Mouse (Mus musculus): ENCODE measurements around the gene Nxn. TPM values are rescaled to one million over a fixed set of nuclear protein-coding genes. Genes with fewer than 3 reads are reported as not detected.

Gene Nxn
- polyA plus RNA-seq, 1 experiment from 2014 or later = 41.8 TPM

DNA sequence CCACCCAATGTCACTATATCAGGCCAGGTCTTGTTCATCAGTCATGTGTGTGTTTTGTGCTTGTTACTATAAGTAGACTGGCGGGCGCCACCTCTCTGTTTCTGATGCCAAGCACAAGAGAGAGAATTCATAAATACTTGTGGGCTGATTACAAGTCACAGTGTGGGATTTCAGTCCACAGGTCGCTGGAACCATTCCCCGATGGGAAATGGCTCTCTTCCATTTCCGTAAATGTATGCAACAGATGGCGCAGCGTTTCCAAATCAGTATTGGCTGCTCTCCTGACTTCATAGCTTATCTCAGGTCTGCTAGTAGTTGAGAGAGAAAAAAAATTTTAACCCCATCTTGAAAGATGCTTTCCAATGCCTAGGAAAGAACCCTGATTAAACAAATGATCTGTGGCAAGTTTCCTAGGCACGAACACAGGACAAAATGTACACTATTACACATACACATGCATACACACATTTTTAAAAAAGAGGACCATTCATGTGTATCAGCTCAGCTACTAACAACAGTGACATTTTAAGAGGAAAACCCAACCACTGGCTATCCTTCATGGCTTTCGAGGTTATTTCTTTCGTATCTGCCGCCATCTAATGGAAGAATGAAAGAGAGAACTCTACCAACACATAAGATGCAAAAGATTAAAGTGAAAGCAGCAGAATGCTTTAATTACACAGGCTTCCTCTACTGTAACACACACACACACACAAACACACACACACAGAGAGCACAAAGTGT is 819 bp upstream of the Nxn start:
- 8% methylated on average over 11 of the region's 11 CpGs for WGBS
- Histone ChIP-seq H3K27ac (replicated peaks; ENCODE audit: low read depth, low read length) (no peak overlapping the region), H3K27me3 (ENCODE audit: control insufficient read depth, insufficient read depth, low read length) (no peaks in the 10 kb centered on the region)

DNA sequence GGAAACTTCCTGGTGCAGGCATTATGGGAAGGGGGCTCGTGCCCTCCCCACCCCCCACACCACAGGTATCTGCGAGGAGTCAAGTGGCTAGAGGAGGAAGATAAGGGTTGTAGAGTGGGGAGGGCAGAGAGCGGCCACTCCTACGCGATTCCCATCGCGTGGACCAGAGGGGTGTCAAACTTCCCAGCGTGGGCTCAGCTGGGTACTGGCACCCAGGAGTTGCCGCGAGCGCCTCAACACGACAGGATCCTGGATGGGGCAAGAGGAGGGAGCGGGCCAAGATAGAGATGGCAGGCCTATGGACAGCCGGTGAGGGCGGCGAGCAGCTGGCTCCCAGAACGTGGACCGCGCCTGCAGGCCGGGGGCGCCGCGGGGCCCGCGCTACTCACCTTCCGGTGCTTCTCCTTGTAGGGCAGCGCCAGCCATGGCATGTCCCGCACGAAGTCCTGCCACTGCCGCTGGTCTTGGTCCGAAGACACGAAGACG is 585 bp downstream of the Nxn start:
- Histone ChIP-seq H3K4me2 (ENCODE audit: low read depth, low read length) (peak overlapping the region; percentile 57), H3K27ac (replicated peaks; ENCODE audit: low read depth, low read length) (peak overlapping the region; percentile 74), H3K4me3 (ENCODE audit: low read depth, low read length) (peak overlapping the region; percentile 87), H3K36me3 (replicated peaks; ENCODE audit: control insufficient read depth, insufficient read depth, low read depth, low read length) (no peaks in the 10 kb centered on the region), H3K9ac (replicated peaks; ENCODE audit: low read length) (peak overlapping the region; percentile 86), H3K27me3 (ENCODE audit: control insufficient read depth, insufficient read depth, low read length) (no peaks in the 10 kb centered on the region), H3K4me1 (ENCODE audit: control insufficient read depth, insufficient read depth, low read length) (no peaks in the 10 kb centered on the region), H3K9me3 (replicated peaks; ENCODE audit: control insufficient read depth, low read length) (no peaks in the 10 kb centered on the region)
- WGBS = under 1% methylated on average over 33 of the region's 33 CpGs
- DNase-seq (ENCODE audit: low spot score) (no peak), ATAC-seq (replicated peaks; ENCODE audit: insufficient number of reproducible peaks, low FRiP score, low TSS enrichment, low read depth) (peak; percentile 76)

More for the DNA sequence above, 819 bp upstream of the Nxn start:
- no peaks in the 10 kb centered on the region for H3K9me3 ChIP-seq (replicated peaks; ENCODE audit: control insufficient read depth, low read length)
- H3K36me3 ChIP-seq (replicated peaks; ENCODE audit: control insufficient read depth, insufficient read depth, low read depth, low read length) = no peaks in the 10 kb centered on the region
- ATAC-seq (replicated peaks; ENCODE audit: insufficient number of reproducible peaks, low FRiP score, low TSS enrichment, low read depth) (peak; percentile 15; the same call in 1 of the 2 replicates), DNase-seq (ENCODE audit: low spot score) (peak; percentile 78)
- peak overlapping the region; percentile 87 for H3K4me3 ChIP-seq (ENCODE audit: low read depth, low read length)
- no peaks in the 10 kb centered on the region for H3K4me1 ChIP-seq (ENCODE audit: control insufficient read depth, insufficient read depth, low read length)
- no peak overlapping the region; the same call in 1 of the 2 replicates for H3K9ac ChIP-seq (replicated peaks; ENCODE audit: low read length)
- H3K4me2 ChIP-seq (ENCODE audit: low read depth, low read length) = peak overlapping the region; percentile 57

DNA sequence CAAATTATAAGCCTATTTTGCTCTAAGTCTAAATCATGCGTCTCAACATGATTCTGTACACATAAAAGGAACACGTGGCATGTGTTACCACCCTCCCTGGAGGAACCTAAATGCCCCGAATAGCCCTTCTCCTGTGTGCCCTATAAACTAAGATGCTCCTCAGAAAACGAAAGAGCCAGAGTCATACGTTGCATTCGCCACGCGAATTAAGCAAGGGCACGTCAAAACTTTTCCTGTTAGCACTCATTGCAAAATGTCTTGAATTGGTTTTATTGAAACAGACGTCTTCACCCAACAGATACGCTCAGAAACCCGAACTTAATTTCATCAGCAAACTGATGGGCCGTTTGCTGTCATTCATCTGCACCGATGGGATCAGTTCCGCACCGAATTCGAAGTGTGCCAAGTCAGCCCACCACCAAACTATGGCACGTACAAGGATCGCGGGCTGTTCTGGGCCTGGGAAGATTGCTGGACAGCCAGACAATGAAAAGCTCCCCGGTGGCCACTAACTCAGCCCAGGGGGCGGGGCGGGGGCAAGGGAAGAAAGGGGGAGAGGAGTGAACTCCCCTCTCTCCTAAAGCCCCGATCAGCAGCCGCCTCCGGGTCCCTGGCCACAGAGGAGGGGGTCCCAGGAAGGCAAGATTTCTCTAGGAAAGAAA is 1.2 kb downstream of the Nxn start:
- peak overlapping the region; percentile 86 for H3K9ac ChIP-seq (replicated peaks; ENCODE audit: low read length)
- under 1% methylated on average over 26 of the region's 26 CpGs for WGBS
- peak overlapping the region; percentile 57 for H3K4me2 ChIP-seq (ENCODE audit: low read depth, low read length)
- no peaks in the 10 kb centered on the region for H3K36me3 ChIP-seq (replicated peaks; ENCODE audit: control insufficient read depth, insufficient read depth, low read depth, low read length)
- H3K27ac ChIP-seq (replicated peaks; ENCODE audit: low read depth, low read length) = peak overlapping the region; percentile 49; the same call in 1 of the 2 replicates
- ATAC-seq (replicated peaks; ENCODE audit: insufficient number of reproducible peaks, low FRiP score, low TSS enrichment, low read depth) = no peak; the same call in 1 of the 2 replicates
- DNase-seq (ENCODE audit: low spot score) = peak; percentile 68
- H3K4me1 ChIP-seq (ENCODE audit: control insufficient read depth, insufficient read depth, low read length) = no peaks in the 10 kb centered on the region
- H3K9me3 ChIP-seq (replicated peaks; ENCODE audit: control insufficient read depth, low read length) = no peaks in the 10 kb centered on the region
- H3K4me3 ChIP-seq (ENCODE audit: low read depth, low read length) = peak overlapping the region; percentile 87
- H3K27me3 ChIP-seq (ENCODE audit: control insufficient read depth, insufficient read depth, low read length) = no peaks in the 10 kb centered on the region

DNA sequence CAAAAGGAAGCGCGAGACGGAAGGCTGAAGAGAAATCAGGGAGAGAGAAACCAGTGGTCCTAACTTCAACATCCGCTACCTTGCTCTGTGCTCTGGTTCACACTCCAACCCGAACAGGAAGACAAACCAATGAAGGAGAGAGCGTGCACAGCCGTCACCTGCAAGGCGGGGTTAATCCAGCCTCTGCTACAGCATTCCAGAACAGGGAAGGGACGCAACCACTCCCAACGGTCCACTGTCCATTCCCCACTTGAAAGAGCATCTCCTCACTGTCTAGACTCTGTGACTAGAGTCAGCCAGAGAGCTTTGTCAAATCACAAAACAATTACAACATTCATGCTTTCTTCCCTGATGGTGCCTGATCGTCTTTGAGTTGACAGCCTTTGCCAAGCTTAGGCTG is 5.9 kb downstream of the Nxn start:
- H3K4me1 ChIP-seq (ENCODE audit: control insufficient read depth, insufficient read depth, low read length) = no peaks in the 10 kb centered on the region
- H3K4me3 ChIP-seq (ENCODE audit: low read depth, low read length) = no peak overlapping the region
- H3K9me3 ChIP-seq (replicated peaks; ENCODE audit: control insufficient read depth, low read length) = no peaks in the 10 kb centered on the region
- DNase-seq (ENCODE audit: low spot score) = no peak
- no peak for ATAC-seq (replicated peaks; ENCODE audit: insufficient number of reproducible peaks, low FRiP score, low TSS enrichment, low read depth)
- WGBS = 91% methylated on average over 11 of the region's 11 CpGs
- no peaks in the 10 kb centered on the region for H3K36me3 ChIP-seq (replicated peaks; ENCODE audit: control insufficient read depth, insufficient read depth, low read depth, low read length)
- no peaks in the 10 kb centered on the region for H3K27me3 ChIP-seq (ENCODE audit: control insufficient read depth, insufficient read depth, low read length)
- H3K9ac ChIP-seq (replicated peaks; ENCODE audit: low read length) = no peak overlapping the region
- no peak overlapping the region for H3K4me2 ChIP-seq (ENCODE audit: low read depth, low read length)
- H3K27ac ChIP-seq (replicated peaks; ENCODE audit: low read depth, low read length) = no peak overlapping the region

DNA sequence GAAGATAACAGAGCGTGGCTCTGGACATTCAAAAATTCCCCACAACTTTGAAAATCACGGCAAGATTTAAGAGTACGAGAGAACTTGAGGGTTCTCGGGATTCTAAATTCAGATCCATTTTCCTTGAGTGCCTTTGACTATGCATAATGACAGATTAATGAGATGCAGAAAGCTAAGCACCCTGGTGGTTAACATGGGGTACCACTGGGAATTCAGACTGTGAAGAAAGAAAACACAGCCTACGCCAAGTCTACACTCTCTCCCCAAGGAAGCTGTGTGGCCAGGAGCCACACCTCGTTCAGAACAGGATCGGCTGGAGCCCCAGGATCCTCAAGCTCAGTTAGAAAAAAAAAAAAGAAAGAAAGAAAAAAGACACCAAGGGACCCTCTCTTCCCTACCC is 6.4 kb downstream of the Nxn start:
- no peak for ATAC-seq (replicated peaks; ENCODE audit: insufficient number of reproducible peaks, low FRiP score, low TSS enrichment, low read depth)
- Histone ChIP-seq H3K27ac (replicated peaks; ENCODE audit: low read depth, low read length) (no peak overlapping the region), H3K27me3 (ENCODE audit: control insufficient read depth, insufficient read depth, low read length) (no peaks in the 10 kb centered on the region), H3K9ac (replicated peaks; ENCODE audit: low read length) (no peak overlapping the region), H3K9me3 (replicated peaks; ENCODE audit: control insufficient read depth, low read length) (no peaks in the 10 kb centered on the region), H3K4me3 (ENCODE audit: low read depth, low read length) (no peak overlapping the region), H3K36me3 (replicated peaks; ENCODE audit: control insufficient read depth, insufficient read depth, low read depth, low read length) (no peaks in the 10 kb centered on the region), H3K4me1 (ENCODE audit: control insufficient read depth, insufficient read depth, low read length) (no peaks in the 10 kb centered on the region), H3K4me2 (ENCODE audit: low read depth, low read length) (no peak overlapping the region)
- 93% methylated on average over 7 of the region's 7 CpGs for WGBS
- no peak for DNase-seq (ENCODE audit: low spot score)

DNA sequence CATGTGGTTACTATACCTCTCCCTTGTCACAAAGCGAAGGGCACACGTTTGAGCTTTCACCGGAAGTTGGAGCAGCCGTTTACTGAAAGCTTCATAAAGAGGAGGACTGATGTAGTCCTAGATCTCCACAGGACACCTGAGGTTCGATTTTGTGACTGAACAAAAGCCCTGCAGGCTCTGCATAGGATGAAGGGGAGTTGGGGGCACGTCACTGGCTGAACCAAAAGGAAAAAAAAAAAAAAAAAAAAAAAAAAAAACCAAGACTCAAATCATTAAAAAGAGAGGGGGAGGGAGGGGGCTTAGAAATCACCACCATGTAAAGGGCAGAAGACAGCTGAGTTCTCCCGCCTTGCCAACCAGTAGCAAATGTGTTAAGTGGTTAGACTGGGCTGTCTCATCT is 10.2 kb downstream of the Nxn start:
- no peaks in the 10 kb centered on the region for H3K9me3 ChIP-seq (replicated peaks; ENCODE audit: control insufficient read depth, low read length)
- ATAC-seq (replicated peaks; ENCODE audit: insufficient number of reproducible peaks, low FRiP score, low TSS enrichment, low read depth) = no peak
- 32% methylated on average over 7 of the region's 7 CpGs for WGBS
- no peak overlapping the region for H3K4me2 ChIP-seq (ENCODE audit: low read depth, low read length)
- no peak overlapping the region for H3K4me3 ChIP-seq (ENCODE audit: low read depth, low read length)
- peaks cover 5% of the 10 kb centered on the region; the same call in 1 of the 2 replicates for H3K4me1 ChIP-seq (ENCODE audit: control insufficient read depth, insufficient read depth, low read length)
- H3K9ac ChIP-seq (replicated peaks; ENCODE audit: low read length) = no peak overlapping the region
- peak; percentile 35 for DNase-seq (ENCODE audit: low spot score)
- no peaks in the 10 kb centered on the region for H3K36me3 ChIP-seq (replicated peaks; ENCODE audit: control insufficient read depth, insufficient read depth, low read depth, low read length)
- no peaks in the 10 kb centered on the region for H3K27me3 ChIP-seq (ENCODE audit: control insufficient read depth, insufficient read depth, low read length)
- H3K27ac ChIP-seq (replicated peaks; ENCODE audit: low read depth, low read length) = no peak overlapping the region

DNA sequence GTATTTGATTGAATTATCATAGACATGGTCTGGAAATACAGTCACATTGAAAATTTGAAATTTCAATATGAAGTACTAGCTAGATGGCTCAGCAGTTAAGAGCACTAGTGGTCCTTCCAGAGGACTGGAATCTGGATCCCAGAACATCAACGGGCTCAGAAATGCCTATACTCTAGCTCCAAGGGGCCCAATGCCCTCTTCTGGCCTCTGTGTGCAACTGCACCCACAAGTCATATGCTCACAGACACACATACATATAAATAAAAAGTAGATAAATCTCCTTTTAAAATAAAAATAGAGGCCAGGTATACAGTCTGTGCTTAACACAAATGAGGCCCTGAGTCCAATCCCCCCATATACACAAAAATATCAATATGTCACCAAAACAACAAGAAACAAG is 11.8 kb downstream of the Nxn start:
- 85% methylated on average over 1 of the region's 1 CpGs for WGBS
- Histone ChIP-seq H3K27me3 (ENCODE audit: control insufficient read depth, insufficient read depth, low read length) (no peaks in the 10 kb centered on the region), H3K4me1 (ENCODE audit: control insufficient read depth, insufficient read depth, low read length) (peaks cover 5% of the 10 kb centered on the region), H3K27ac (replicated peaks; ENCODE audit: low read depth, low read length) (no peak overlapping the region), H3K36me3 (replicated peaks; ENCODE audit: control insufficient read depth, insufficient read depth, low read depth, low read length) (no peaks in the 10 kb centered on the region), H3K4me2 (ENCODE audit: low read depth, low read length) (no peak overlapping the region), H3K4me3 (ENCODE audit: low read depth, low read length) (no peak overlapping the region), H3K9ac (replicated peaks; ENCODE audit: low read length) (no peak overlapping the region), H3K9me3 (replicated peaks; ENCODE audit: control insufficient read depth, low read length) (no peaks in the 10 kb centered on the region)
- DNase-seq (ENCODE audit: low spot score) (no peak), ATAC-seq (replicated peaks; ENCODE audit: insufficient number of reproducible peaks, low FRiP score, low TSS enrichment, low read depth) (no peak)

DNA sequence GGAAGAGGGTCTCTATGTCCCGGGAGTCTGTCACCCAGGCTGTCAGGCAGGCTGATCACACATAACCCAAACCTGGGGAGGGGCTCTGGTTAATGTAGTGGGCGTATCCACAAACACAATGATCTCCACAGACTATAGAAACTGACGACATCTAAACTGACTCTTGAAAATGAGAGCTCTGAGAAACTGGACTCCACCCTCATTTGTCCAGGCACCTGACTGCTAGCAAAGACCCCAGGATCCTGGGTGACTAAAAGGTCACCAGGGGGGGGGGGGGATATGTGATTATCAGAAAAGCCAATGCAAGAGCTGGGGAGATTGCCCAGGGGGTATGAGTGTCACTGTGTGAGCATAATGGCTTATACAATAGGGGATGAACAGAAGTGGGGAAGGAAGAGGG is 13.2 kb downstream of the Nxn start:
- H3K9me3 ChIP-seq (replicated peaks; ENCODE audit: control insufficient read depth, low read length) = no peaks in the 10 kb centered on the region
- H3K9ac ChIP-seq (replicated peaks; ENCODE audit: low read length) = no peak overlapping the region
- no peak for DNase-seq (ENCODE audit: low spot score)
- no peak overlapping the region for H3K4me3 ChIP-seq (ENCODE audit: low read depth, low read length)
- H3K36me3 ChIP-seq (replicated peaks; ENCODE audit: control insufficient read depth, insufficient read depth, low read depth, low read length) = no peaks in the 10 kb centered on the region
- ATAC-seq (replicated peaks; ENCODE audit: insufficient number of reproducible peaks, low FRiP score, low TSS enrichment, low read depth) = no peak
- peaks cover 5% of the 10 kb centered on the region for H3K4me1 ChIP-seq (ENCODE audit: control insufficient read depth, insufficient read depth, low read length)
- H3K4me2 ChIP-seq (ENCODE audit: low read depth, low read length) = no peak overlapping the region
- WGBS = 44% methylated on average over 3 of the region's 3 CpGs
- H3K27ac ChIP-seq (replicated peaks; ENCODE audit: low read depth, low read length) = no peak overlapping the region
- no peaks in the 10 kb centered on the region for H3K27me3 ChIP-seq (ENCODE audit: control insufficient read depth, insufficient read depth, low read length)
